Mouse (Mus musculus) retina, postnatal 7 days (tissue): ENCODE measurements at regions not wholly inside any gene's neighbourhood (a gene's known extent, or its start where the extent isn't known, plus 50 kb on each side); places are given as distances from the start of the nearest gene placed in this dataset.

Experiments used
- DNase-seq: peaks from one replicate; pipeline ENCODE4 v3.0.0-alpha.2; 2012; ENCODE audit warnings: low read depth, low spot score

GRCm38 (mm10) chr16:93140535-93141110 is 314.7 kb upstream of the Runx1 start:
- DNase-seq, result no peak

DNA sequence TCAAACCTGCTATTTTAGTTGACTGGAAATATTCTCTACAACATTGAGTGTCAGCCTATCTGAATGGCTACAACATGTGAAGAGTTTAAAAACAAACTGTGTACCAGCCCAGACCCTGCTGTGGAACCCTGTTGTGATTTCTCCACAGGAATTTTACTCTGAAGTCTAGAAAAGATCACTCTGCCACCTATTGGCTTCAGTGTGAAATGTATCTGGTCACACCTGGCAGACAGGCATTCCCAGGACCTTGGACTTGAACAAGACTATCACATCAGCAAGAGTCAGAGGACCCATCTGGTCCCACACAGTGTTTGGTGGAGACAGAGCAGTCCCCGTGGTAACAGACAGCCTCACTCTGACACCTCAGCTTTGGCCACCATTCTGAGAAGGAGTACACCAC is 311.3 kb upstream of the Runx1 start:
- DNase-seq, result no peak

GRCm38 (mm10) chr16:93131404-93131803 is 305.5 kb upstream of the Runx1 start:
- DNase-seq, result no peak

GRCm38 (mm10) chr16:93130622-93131021 is 304.7 kb upstream of the Runx1 start:
- no peak for DNase-seq

GRCm38 (mm10) chr16:93123707-93124106 is 297.8 kb upstream of the Runx1 start:
- DNase-seq, result no peak

DNA sequence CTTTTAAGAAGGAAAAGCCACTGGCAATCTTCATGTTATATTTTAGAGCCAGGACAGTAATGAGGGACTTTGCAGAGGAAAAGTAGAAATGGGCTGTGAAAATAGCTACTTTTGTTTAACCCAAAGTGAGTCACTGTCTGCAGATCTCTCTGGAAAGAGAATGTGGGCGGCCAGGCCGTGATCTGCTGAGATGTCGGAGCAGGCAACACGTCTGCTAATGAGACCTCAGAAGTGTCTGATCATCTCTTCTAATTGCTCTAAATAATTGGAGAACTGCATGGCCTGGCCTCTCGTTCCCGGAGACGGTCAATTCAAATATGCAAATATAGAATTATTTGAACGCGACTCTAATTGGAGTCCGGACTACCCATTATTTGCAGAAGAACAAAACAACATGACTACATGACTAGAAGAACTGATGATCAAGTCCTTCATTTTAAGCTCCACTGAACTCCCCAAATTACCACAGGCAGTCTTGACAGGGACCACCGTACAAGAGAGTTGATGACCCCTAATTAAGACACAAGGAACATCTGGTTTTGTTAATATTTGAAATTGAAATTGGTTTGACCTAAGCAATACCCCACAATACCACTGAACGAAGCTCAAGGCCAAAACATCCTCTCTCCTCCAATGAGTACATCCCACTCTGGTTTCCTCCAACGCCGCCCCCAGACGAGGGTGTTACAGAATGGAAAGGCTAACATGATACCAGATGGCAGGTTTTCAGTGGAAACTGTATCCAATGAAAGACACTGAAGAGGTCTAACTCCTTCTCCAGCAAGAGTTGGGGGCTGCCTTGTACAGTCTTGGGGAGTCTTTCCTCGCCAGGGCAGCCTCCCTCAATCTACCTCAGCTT is 290.4 kb upstream of the Runx1 start:
- DNase-seq, result peak; percentile 9

DNA sequence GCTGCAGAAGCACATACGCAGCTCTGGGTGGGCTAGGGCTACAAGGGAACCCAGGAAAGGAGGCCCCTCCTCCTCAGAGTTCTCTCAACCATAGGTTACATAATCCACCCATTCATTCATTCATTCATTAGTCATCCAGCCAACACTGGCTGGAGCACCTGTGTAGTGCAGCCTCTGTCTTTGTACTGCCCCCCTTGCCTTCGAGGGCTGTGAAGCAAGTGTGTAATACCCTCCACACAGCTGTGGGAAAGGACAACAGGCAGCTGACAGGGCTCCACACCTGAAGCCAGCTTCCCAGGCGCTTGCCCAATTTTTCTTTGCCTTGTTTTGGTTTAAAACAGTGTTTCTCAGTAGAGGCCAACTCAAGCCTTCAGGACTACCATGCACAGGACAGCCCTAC is 285.0 kb upstream of the Runx1 start:
- DNase-seq, result no peak

DNA sequence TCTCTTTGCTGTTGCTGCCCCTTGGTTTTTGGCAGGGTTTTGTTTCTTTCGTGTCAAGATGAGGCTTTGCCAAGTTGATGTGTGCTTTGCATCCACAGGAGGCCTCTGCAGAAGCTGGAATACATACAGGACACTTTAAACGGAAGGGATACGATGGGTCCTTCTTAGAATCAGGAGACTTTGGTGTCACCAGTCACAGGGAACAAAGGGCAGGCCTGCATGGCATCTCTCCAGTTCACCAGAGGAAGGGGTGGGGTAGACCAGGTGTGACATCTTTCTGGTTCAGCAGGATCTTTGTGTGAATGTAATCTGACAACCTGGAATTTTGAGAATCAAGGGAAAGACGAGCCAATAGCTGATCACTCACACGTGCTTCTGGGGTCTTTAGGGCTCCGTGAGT is 284.5 kb upstream of the Runx1 start:
- no peak for DNase-seq

DNA sequence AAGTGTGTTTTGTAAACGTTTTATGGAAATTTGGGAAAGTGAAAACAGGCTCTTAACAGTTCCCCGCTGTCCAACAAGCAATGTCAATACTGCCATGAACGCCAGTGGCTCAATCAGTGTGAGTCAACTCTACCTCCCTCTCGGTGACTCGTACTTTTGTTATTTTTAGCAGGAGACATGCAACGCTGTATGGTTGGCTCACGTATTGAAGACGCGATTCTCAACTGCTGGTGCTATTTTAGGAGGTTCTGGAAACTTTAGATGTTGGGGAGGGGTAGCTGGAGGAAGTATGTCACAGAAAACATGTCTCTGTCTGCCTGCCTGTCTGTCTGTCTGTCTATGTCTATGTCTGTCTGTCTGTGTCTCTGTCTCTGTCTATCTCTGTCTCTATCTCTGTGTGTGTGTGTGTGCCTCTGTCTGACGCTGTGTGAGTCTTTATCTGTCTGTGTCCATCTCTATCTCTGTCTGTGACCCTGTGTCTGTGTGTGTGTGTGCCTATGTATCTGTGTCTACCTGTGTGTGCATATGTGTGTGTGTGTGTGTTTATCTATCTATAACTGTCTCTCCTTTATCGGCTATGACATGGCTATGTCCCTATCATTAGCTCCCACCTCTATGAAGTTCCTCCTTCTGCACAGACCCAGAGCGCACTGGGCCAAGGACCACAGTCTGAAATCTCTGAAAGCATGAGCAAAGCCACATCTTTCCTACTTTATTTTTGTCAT is 283.9 kb upstream of the Runx1 start:
- no peak for DNase-seq

GRCm38 (mm10) chr16:93107524-93107845 is 281.5 kb upstream of the Runx1 start:
- no peak for DNase-seq

GRCm38 (mm10) chr16:93106811-93107523 is 281.0 kb upstream of the Runx1 start:
- no peak for DNase-seq

- no peak for DNase-seq
Measured at GRCm38 (mm10) chr16:93102174-93102573, 276.2 kb upstream of the Runx1 start.

GRCm38 (mm10) chr16:93098057-93098456 is 272.1 kb upstream of the Runx1 start:
- no peak for DNase-seq

GRCm38 (mm10) chr16:93096175-93096574 is 270.2 kb upstream of the Runx1 start:
- no peak for DNase-seq

DNA sequence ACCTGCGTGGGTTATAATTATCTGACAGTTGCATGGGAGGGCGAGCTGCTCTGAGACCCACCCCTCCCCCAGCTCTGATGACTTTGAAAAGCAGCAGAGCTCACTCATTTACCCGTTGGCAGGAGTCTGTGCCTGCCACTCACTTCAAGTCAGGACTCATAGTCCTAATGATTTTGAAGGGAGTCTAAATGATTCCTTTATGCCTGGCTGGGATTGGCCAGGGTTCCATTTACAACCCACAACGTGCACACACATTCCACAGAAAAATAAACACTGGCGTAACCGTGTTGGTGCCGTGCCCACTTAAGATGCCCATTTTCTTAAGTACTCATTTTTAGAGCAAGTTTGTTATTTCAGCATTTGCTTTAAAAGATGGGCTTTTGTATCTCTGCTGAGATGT is 266.8 kb upstream of the Runx1 start:
- DNase-seq, result no peak

DNA sequence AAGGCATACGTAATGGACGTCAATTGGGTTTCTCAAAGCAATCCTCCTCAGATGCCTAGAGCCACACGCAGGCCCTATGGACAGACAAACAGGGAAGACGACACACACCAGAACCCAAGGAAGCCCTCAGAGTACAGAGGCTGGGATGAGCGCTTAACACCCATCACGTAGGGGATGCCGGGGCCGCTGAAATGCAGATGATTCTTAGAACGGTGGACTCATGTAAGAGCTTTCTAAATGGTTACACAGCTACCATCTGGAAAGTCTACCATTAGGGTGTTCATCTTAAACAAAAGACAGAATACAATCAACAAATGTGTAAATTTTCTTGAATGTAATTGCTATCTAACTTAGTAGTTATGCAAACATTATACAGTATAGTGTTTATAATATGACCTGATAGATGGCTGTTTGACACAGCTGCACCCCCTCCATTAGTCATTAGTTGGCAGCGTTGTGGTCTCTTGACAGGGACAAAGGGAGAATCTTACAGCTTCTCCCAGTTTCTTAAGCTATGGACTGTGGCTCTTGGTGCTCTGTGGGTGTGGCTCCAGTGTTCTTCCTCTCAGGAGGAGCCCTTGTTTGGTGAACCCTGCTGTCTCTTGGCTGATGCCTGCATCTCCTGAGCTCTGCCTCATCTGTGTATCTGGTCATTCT is 259.4 kb upstream of the Runx1 start:
- DNase-seq, result no peak

DNA sequence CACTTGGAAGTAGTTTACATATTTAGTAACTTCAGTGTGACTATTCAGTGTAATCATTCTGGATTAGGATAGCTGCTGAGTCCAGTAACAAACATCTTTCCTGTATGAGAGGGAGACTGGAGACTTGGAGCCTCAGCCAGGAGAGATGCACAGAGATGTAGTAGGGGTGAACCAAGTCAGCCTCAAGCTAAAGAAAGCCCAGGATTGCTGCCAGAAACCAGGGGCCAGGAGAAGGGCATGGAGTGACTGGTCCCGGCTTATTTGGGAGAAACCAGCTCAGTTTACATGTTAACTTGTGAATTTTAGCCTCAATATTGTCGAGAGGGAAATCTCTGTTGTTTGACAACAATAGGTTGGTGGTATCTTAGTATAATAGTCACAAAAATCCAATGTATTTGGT is 257.8 kb upstream of the Runx1 start:
- no peak for DNase-seq

GRCm38 (mm10) chr16:93083142-93083541 is 257.2 kb upstream of the Runx1 start:
- DNase-seq, result no peak

DNA sequence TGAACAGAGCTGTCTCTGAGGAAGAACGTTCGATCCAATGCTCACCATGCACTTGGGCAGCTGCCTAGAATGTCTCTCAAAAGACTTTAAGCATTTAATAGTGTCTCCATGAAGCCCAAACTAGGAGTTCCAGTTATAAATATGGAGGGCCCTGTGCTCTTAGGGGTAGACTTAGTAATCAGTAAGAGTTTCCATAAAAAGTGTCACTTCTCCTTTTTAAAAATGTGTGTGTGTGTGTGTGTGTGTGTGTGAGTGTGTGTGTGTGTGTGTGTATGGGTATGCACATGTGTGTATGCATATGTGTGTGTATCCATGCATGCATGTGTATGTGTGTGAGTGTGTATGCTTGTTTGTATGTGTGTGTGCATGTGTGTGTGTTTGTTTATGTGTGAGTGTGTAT is 255.6 kb upstream of the Runx1 start:
- no peak for DNase-seq

- DNase-seq, result no peak
Measured at GRCm38 (mm10) chr16:93079660-93080390, 253.9 kb upstream of the Runx1 start.

DNA sequence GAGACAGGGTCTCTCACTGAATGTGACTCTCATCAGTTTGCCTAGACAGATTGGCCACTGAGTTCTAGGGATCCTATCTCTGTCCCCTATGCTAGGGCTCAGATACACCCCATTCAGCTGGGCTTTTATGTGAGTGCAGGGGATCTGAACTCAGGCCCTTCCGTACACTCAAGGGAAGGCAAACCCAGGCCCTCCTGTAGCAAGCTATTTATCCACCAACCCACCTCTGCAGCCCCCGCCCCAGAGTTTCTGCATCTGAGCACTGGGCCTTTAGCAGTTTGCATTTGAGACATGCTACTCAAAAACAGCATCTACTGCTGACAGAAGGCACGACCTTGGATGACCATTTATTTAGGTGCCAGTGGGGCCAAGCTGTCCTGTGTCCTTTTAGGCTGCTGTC is 253.0 kb upstream of the Runx1 start:
- no peak for DNase-seq
